Mouse (Mus musculus): ENCODE measurements around the gene Htt.

DNA sequence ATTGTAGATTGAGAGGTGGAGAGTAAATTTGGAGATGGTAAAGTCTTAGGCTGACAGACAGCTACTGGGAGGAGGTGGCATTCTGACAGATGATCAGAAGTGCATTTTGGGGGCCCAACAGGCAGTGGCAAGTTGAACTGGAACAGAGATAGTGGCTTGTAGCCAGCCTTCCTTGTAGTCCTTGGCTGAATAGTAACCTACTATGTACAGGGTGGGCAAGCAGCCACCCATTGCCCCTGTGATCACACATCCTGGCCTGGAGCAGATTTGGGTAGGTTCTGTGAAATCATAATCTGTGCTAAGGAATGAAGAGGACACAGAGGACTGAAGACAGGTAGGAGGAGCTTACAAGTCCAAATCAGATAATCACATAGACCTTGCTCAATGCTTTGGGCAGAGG, 142.9 kb downstream of the Htt start:
- TF ChIP-seq ZC3H11A (IDR thresholded peaks at IDR 0.05; ENCODE audit: borderline replicate concordance, low read depth, low read length) (no peak), CHD2 (IDR thresholded peaks at IDR 0.05; ENCODE audit: low read depth, low read length) (no peak), HCFC1 (IDR thresholded peaks at IDR 0.05; ENCODE audit: borderline replicate concordance, insufficient read depth, low read length) (no peak), ZNF384 (IDR thresholded peaks at IDR 0.05; ENCODE audit: low read depth, low read length) (no peak), MAFK (IDR thresholded peaks at IDR 0.05; ENCODE audit: insufficient read depth, low read depth, low read length) (no peak)

All from ES-E14 (cell line).